Mouse (Mus musculus) CD4-positive, CD25-positive, alpha-beta regulatory T cell, adult 2 months (primary cell): ENCODE measurements around the gene Cmtm6.

ENCODE experiments used
- DNase-seq: peaks from one replicate; pipeline ENCODE4 v3.0.0-alpha.2; 2012; ENCODE audit warnings: low read depth, low spot score

The Cmtm6 gene

GRCm38 (mm10) chr9:114729911-114730805 is 758 bp upstream of the Cmtm6 start:
- DNase-seq = peak; percentile 80

GRCm38 (mm10) chr9:114731871-114732682 is 1.2 kb downstream of the Cmtm6 start:
- peak; percentile 57 for DNase-seq

- DNase-seq = no peak
These were observed 2.3 kb downstream of the Cmtm6 start for GRCm38 (mm10) chr9:114733238-114733637.

GRCm38 (mm10) chr9:114736442-114736841 is 5.5 kb downstream of the Cmtm6 start:
- DNase-seq = no peak

- peak; percentile 73 for DNase-seq
These were observed 9.4 kb downstream of the Cmtm6 start for GRCm38 (mm10) chr9:114740336-114740735.

GRCm38 (mm10) chr9:114742731-114743130 is 11.8 kb downstream of the Cmtm6 start:
- peak; percentile 65 for DNase-seq

GRCm38 (mm10) chr9:114745163-114745562 is 14.2 kb downstream of the Cmtm6 start:
- DNase-seq = no peak

GRCm38 (mm10) chr9:114745654-114746053 is 14.7 kb downstream of the Cmtm6 start:
- DNase-seq = no peak

- DNase-seq = no peak
These were observed 16.1 kb downstream of the Cmtm6 start for GRCm38 (mm10) chr9:114747012-114747411.

- no peak for DNase-seq
These were observed 16.6 kb downstream of the Cmtm6 start for GRCm38 (mm10) chr9:114747466-114747865.

- DNase-seq = no peak
These were observed 20.7 kb downstream of the Cmtm6 start for GRCm38 (mm10) chr9:114751582-114751981.

GRCm38 (mm10) chr9:114752311-114752710 is 21.4 kb downstream of the Cmtm6 start:
- peak; percentile 68 for DNase-seq

GRCm38 (mm10) chr9:114752863-114753484 is 22.1 kb downstream of the Cmtm6 start:
- peak; percentile 97 for DNase-seq

GRCm38 (mm10) chr9:114758272-114758671 is 27.4 kb downstream of the Cmtm6 start:
- peak; percentile 62 for DNase-seq

- no peak for DNase-seq
These were observed 27.9 kb downstream of the Cmtm6 start for GRCm38 (mm10) chr9:114758801-114759200.

- DNase-seq = no peak
These were observed 29.0 kb downstream of the Cmtm6 start for GRCm38 (mm10) chr9:114759886-114760285.

- DNase-seq = peak; percentile 53
These were observed 29.4 kb downstream of the Cmtm6 start for GRCm38 (mm10) chr9:114760353-114760752.

- DNase-seq = peak; percentile 39
These were observed 30.9 kb downstream of the Cmtm6 start for GRCm38 (mm10) chr9:114761848-114762247.

GRCm38 (mm10) chr9:114763341-114763740 is 32.4 kb downstream of the Cmtm6 start:
- peak; percentile 72 for DNase-seq

GRCm38 (mm10) chr9:114767030-114767429 is 36.1 kb downstream of the Cmtm6 start:
- no peak for DNase-seq

- no peak for DNase-seq
These were observed 36.6 kb downstream of the Cmtm6 start for GRCm38 (mm10) chr9:114767507-114767906.

- no peak for DNase-seq
These were observed 37.1 kb downstream of the Cmtm6 start for GRCm38 (mm10) chr9:114768066-114768465.
